Mouse (Mus musculus) embryo, embryonic 10 days (tissue): ENCODE data around the gene Ints3.

ENCODE experiments used
- DNase-seq: peaks from one replicate; pipeline ENCODE4 v3.0.0-alpha.2; 2015; ENCODE audit warnings: low spot score

The Ints3 gene

DNA sequence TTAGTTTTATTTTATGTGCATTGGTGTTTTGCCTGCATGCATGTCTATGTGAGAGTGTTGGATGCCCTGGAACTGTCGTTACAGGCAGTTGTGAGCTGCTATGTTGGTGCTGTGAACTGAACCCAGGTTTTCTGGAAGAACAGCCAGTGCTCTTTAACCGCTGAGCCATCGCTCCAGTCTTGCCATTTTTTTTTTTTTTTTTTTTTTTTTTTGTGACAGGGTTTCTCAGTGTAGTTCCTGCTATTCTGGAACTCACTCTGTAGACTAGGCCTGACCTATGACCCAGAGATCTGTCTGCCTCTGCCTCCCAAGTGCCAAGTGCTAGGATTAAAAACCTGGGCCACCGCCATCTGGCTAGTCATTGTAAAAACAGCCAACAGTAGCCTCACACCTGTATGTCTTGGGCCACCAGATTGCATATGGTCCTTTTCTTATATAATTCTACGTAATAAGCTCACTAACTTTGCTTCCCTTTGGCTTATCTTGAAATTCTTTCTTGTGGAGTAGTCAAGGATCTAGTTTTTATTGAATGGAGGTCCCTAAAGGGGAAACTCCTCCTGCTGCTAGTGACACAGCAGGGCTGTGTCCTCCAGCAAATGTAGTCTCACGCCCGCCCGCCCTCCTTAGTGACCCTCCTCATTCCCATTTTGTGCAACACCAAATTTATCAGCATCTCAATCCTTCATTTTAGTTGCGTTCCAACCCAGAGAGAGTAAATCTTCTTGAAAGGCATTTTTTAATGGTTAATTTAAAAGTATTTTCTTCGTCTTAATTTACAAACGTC, 12.2 kb upstream of the Ints3 start:
- no peak for DNase-seq

- DNase-seq: no peak
Measured at GRCm38 (mm10) chr3:90443977-90444376, 10.6 kb upstream of the Ints3 start.

DNA sequence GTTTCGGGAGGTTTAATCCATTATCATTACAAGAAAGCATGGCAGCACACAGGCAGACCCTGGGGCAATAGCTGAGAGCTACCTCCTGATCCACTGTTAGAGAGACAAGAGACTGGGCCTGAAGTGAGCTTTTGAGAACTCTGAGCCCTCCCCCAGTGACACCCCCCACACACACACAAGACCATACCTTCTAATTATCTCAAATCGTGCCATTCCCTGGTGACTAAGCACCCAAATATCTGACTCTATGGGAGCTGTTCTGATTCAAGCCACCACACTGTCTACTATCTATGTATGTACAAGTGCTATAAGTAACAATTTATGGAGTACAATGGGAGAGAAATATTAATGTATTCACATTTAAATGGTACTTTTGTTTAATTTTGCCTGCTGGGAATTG, 7.3 kb upstream of the Ints3 start:
- no peak for DNase-seq

- no peak for DNase-seq
Measured at GRCm38 (mm10) chr3:90437131-90437530, 3.7 kb upstream of the Ints3 start.

DNA sequence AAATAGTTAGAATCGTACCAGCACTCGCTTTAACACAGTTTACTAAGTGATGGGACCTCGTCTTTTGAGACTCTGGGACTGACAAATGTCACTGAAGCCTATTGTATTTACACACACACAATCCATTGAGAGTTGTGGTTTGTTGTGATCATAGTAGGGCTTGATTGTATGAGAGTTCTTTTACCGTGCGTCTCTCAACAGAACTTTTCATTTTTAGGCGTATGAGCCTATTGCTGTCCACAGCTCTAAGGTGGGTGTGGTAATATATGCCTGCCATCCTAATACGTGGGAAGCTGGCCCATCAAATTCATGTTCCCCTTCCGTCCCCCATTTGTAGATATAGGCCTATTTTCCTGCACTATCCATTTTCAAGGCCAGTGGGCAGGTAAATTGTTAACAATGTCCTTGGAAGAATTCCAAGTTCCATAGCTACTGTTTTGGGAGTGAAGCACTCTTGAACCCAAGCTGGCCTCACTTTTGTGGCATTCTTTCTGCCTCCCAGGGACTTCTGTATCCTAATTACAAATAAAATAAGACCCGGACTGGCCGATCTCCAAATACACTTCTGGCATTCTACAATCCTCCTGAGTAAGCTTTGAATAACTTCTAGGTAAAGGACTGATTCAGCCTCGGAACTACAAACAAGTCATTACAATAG, 780 bp upstream of the Ints3 start:
- no peak for DNase-seq

- DNase-seq: peak; percentile 24
Measured at GRCm38 (mm10) chr3:90432811-90433219, 607 bp downstream of the Ints3 start.

DNA sequence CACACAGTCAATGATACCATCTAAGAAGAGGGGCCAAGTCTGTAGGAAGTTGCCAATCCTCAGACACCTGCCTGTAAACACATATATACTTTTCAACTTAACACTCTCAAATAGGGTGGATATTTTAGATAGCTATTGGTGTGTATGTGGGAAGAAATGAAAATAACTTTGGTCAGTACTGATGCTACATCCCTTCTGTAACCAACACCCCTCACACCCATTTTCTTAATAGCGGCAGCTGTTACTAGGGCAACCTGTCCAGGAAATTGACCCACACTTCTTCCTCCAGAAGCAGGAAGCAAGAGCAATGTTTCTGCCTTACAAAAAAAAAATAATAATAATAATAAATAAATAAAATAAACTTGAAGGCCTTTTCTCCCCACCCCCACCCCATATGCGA, 1.1 kb downstream of the Ints3 start:
- no peak for DNase-seq

DNA sequence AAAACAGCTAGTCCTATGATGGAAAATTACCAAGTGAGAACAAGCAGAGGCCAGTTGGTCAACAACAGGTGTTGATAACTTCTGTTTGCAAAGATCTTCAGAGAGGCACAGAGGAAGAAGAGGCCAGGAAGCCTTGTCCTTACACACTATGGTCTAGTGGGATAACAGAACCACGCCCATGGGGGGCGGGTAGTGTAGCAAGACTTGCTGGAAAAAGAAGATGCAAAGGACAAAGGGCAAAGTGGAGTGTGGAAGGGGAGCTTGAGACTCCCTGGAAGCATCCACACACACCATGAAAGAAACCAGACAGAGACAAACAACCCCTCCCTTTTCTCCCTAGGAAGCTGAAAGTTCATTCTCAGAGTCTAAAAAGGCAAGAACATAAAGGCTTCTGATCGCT, 3.8 kb downstream of the Ints3 start:
- DNase-seq: no peak

DNA sequence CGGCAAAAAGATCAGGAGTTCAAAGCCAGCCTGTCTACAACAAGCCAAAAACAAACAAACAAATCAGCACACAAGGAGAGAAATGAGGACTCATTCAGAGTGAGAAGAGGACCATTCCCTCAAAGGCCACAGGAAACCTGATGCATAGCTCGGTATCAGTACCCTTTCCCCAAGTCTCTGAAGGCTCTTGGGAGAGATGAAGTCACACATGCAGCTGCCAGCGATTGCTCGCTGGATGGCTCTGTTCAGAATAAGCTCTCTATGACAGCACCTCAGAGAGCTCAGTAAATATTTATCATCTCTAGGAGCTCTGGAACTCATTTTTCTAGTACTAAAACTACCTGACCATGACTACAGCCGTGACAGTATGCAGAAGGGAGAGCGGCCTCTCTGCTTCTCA, 5.2 kb downstream of the Ints3 start:
- DNase-seq: no peak

DNA sequence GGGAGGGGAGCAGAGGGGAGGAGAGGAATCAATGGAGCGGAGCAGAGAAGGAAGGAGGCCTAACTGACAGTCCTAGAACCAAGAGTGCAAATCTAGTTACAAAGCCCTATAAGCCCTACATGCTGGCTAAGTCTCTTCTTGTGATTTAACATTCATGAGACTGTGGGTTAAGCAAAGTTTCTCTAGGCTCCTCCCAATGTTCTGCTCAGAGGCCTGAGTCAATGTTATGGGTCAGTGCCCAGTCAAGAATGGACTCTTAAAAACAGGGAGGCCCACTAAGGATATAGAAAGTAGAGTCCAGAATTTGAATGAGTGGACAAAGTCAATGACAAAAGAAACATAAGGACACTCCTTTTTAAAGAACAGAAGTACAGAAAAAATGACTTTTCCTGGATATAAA, 5.8 kb downstream of the Ints3 start:
- DNase-seq: no peak

DNA sequence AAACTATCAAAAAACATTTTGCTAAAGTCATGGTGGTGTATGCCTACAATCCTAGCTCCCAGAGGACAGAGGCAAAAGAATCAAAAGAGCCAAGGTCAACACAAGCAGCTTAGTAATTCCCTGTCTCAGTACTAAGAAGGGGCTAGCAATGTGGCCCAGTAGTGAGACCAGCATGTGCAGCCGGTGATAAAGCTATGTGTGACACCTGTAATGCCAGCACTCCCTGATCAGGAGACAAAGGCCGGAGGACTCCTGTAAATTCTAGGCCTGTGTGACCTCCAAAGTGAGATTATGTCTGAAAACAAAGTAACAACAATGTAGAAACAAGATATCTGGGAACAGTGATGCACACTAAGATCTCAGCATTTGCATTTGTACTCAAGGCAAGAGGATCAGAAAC, 7.9 kb downstream of the Ints3 start:
- DNase-seq: no peak

GRCm38 (mm10) chr3:90423549-90423948, 9.9 kb downstream of the Ints3 start:
- DNase-seq: no peak

DNA sequence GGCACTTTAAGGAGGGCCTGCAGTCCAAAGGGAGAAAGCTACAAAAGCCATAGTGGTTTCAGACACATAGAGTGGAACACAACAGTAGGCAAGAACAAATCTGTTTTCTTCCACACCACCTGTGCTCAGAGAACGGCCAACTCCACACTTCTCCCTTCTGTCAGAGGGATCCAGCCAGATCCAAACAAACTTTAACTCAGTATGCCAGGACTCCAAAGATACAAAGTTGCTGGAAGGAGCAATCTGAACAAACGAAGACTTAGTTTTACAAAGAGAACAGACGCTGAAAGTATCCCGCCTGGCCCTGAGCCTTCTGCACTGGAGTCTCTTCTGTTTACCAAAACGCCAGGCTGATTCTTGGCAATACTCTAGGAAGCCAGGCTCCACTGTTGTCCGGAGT, 12.7 kb downstream of the Ints3 start:
- DNase-seq: no peak

GRCm38 (mm10) chr3:90413011-90413396, 20.4 kb downstream of the Ints3 start:
- no peak for DNase-seq

GRCm38 (mm10) chr3:90412312-90413010, 21.0 kb downstream of the Ints3 start:
- DNase-seq: peak; percentile 77

DNA sequence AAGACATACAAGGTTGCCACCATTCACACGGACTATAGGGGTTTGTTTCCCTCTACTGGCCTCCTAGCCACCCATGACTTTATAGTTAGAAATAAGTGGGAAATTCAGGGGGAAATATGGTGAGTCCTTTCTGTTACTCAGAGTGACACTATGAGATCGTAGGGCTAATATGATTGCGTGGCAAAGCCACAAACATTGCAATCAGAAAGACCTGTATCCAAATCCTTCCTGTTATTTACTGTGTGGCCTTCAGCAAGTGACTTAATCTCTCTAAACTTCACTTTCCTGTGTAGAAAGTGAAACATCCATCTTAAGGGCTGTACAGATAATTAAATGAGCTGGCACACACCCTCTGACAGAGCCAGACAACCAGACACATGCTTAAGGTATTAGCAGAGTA, 24.7 kb downstream of the Ints3 start:
- DNase-seq: no peak

GRCm38 (mm10) chr3:90406414-90406813, 27.0 kb downstream of the Ints3 start:
- DNase-seq: no peak

GRCm38 (mm10) chr3:90404609-90405008, 28.8 kb downstream of the Ints3 start:
- DNase-seq: no peak

DNA sequence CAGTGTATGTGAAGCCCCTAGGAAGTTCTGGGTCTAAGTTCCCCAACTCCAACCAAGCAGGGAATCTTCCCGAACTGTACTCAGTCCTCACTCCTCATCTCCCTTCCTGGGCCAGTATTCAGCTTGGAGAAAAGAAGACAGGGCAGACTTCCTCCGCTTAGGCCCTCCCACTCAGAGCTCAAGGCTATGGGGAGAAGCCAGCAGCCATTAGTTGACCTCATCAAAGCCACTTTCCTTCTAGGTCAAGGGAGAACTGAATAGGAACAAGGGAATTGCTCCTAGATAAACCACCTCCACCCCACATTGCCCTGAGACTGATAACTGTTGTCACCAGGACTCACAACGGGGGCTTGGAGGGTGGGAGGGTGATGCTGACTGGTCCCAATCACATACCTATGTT, 29.3 kb downstream of the Ints3 start:
- DNase-seq: no peak

DNA sequence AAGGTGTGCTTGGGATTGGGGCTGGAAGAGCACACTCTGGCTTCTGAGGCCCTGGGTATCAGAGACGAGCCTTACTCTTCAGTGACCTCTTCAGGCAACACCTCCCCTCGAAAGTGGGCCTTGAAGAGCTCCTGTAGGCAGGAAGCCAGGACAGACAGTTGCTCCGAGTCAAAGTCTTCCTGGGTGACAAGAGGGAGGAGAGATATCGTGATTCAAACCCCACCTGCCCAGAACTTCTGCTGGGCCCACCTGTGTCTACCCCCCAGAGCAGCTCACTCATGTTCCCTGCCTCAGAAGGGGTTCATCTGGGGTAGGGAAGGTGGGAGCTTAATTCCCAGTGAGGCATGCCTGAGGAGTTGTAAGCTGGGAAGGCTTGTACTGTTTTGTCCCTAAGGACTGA, 32.4 kb downstream of the Ints3 start:
- DNase-seq: no peak

- no peak for DNase-seq
Measured at GRCm38 (mm10) chr3:90395629-90396028, 37.8 kb downstream of the Ints3 start.

GRCm38 (mm10) chr3:90392661-90393060, 40.8 kb downstream of the Ints3 start:
- no peak for DNase-seq

- DNase-seq: no peak
Measured at GRCm38 (mm10) chr3:90391941-90392340, 41.5 kb downstream of the Ints3 start.
